Mouse (Mus musculus) G1E (cell line): ENCODE measurements at regions not wholly inside any gene's neighbourhood (a gene's known extent, or its start where the extent isn't known, plus 50 kb on each side); places are given as distances from the start of the nearest gene placed in this dataset.

Experiments
- CTCF ChIP-seq: IDR thresholded peaks from 2 replicates; pipeline ENCODE4 v1.5.1; 2012; ENCODE audit warnings: low read depth, low read length, inconsistent platforms, mixed read lengths
- POLR2AphosphoS5 ChIP-seq: IDR thresholded peaks from 2 replicates; pipeline ENCODE4 v1.6.1; 2012; ENCODE audit warnings: low read depth, low read length, inconsistent platforms; ENCODE audit not compliant: insufficient replicate concordance
- TAL1 ChIP-seq: conservative IDR thresholded peaks from 2 replicates; pipeline ENCODE4 v1.6.1; 2012; ENCODE audit warnings: low read depth, low read length, inconsistent platforms, mixed read lengths

DNA sequence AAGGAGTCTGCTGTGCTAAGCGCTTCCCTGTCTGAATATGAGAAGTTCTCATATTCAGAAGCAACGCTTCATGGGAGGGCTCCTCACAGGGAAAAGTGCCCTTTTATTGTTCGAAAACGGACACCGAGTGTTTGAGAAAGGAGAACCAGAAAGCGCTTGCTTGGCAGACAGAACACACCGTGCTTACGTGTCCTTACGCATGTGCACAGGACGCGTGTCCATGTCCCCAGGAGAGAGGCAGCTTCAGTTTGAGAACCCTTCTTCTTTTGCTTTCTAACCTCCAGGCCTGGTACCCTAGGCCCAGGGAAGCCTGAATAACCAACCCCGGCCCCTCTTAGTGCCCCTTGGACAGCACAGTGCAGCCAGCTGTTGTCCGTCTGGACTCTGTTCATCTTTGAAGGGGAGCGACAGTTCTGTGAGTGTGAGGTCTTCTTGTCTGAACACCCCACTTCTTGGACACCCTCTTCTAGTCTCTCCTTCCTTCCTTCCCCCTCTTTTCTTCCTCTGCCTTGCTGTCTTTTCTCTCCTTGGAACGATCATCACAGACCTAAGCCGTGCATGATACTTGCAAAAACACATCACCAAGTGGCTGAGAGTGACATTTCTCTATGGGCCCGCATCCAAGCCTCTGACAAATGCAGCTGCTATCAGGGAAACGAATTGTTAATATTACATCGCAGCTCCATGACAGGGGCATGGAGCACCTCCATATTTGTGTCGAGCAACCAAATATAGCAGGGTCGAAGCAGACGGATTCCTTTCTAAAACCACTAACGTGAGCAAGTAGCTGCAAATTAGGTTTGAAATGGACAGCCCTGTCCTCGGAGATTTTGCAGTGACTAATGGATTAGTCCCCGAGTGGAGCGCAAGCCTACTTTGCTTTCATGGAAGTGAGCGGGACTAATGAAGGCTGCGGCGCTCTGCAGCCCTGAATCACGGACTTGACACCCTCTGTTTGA, 149.9 kb upstream of the Sulf2 start:
- TF ChIP-seq CTCF = no peak
- TF ChIP-seq POLR2AphosphoS5 = no peak
- TF ChIP-seq TAL1 = no peak
